Mouse (Mus musculus) midbrain, embryonic 13.5 days (tissue): ENCODE results near the gene Ppp1r37. TPM values are rescaled to one million over a fixed set of nuclear protein-coding genes. Genes with fewer than 3 reads are reported as not detected.
A peak's percentile ranks its signal among the peaks of the same experiment; 100 is the strongest.

Experiments used
- ATAC-seq: fragments of 200-750 bp; cut with Nextera tagmentation; 2 replicates; pipeline ENCODE4 v1.8.0; 2017; ENCODE audit warnings: mild to moderate bottlenecking, moderate TSS enrichment, moderate library complexity
- H3K27ac ChIP-seq: fragments of 300-500 bp; sonication (generic); 2 replicates; pipeline ENCODE4 v1.5.1; 2015; ENCODE audit warnings: inconsistent platforms, mild to moderate bottlenecking, moderate library complexity
- H3K27me3 ChIP-seq: fragments of 300-500 bp; sonication (generic); 2 replicates; pipeline ENCODE4 v1.6.1; 2015; ENCODE audit warnings: mild to moderate bottlenecking, inconsistent platforms
- H3K36me3 ChIP-seq: fragments of 300-500 bp; sonication (generic); 2 replicates; pipeline ENCODE4 v1.6.1; 2015; ENCODE audit warnings: mild to moderate bottlenecking, inconsistent platforms
- H3K4me1 ChIP-seq: fragments of 300-500 bp; sonication (generic); replicated peaks from 2 replicates; pipeline ENCODE4 v1.6.1; 2015; ENCODE audit warnings: inconsistent platforms
- H3K4me2 ChIP-seq: fragments of 300-500 bp; sonication (generic); replicated peaks from 2 replicates; pipeline ENCODE4 v1.6.1; 2015; ENCODE audit warnings: moderate library complexity, mild to moderate bottlenecking, inconsistent platforms
- H3K4me3 ChIP-seq: fragments of 300-500 bp; sonication (generic); replicated peaks from 2 replicates; pipeline ENCODE4 v1.5.1; 2015; ENCODE audit warnings: mild to moderate bottlenecking, inconsistent platforms
- H3K9ac ChIP-seq: fragments of 300-500 bp; sonication (generic); replicated peaks from 2 replicates; pipeline ENCODE4 v1.6.1; 2015; ENCODE audit warnings: mild to moderate bottlenecking, inconsistent platforms
- H3K9me3 ChIP-seq: fragments of 300-500 bp; sonication (generic); 2 replicates; pipeline ENCODE4 v1.6.1; 2016; ENCODE audit warnings: mild to moderate bottlenecking, inconsistent platforms
- WGBS: fragments of 180-500 bp; shearing (Covaris S2); methylation state at CpG from one replicate; pipeline ENCODE4 v1.1.7; 2015; 5-methylcytosine and 5-hydroxymethylcytosine counted together
- polyA plus RNA-seq: library from polyadenylated mRNA; unstranded; fragments of >200 nt; fragmentation: Nextera tagmentation; extraction: Ambion mirVana; gene quantifications from 2 replicates; pipeline ENCODE4 v1.2.1, GENCODE M21; 2015

Ppp1r37 gene
- polyA plus RNA-seq, 1 experiment from 2014 or later = 37.0 TPM

GRCm38 (mm10) chr7:19549394-19549793, 13.5 kb downstream of the Ppp1r37 start:
- H3K27ac ChIP-seq = no peak overlapping the region
- WGBS = 92% methylated on average over 10 of the region's 10 CpGs
- ATAC-seq = no peak

GRCm38 (mm10) chr7:19547344-19547969, 15.4 kb downstream of the Ppp1r37 start:
- Histone ChIP-seq H3K4me1 (peaks cover 19% of the 10 kb centered on the region), H3K9me3 (no peaks in the 10 kb centered on the region), H3K27me3 (no peaks in the 10 kb centered on the region), H3K9ac (no peak overlapping the region), H3K4me3 (no peak overlapping the region), H3K36me3 (peaks cover 3% of the 10 kb centered on the region; the same call in 1 of the 2 replicates), H3K27ac (no peak overlapping the region), H3K4me2 (no peak overlapping the region)
- no peak for ATAC-seq
- WGBS = 66% methylated on average over 2 of the region's 2 CpGs

More at GRCm38 (mm10) chr7:19549394-19549793, 13.5 kb downstream of the Ppp1r37 start:
- Histone ChIP-seq H3K36me3 (peaks cover 21% of the 10 kb centered on the region), H3K9me3 (no peaks in the 10 kb centered on the region), H3K27me3 (no peaks in the 10 kb centered on the region), H3K4me2 (no peak overlapping the region), H3K4me3 (no peak overlapping the region), H3K4me1 (peaks cover 13% of the 10 kb centered on the region; the same call in 1 of the 2 replicates), H3K9ac (no peak overlapping the region)

- no peak overlapping the region for H3K27ac ChIP-seq
- H3K9me3 ChIP-seq = no peaks in the 10 kb centered on the region
- WGBS = 84% methylated on average over 3 of the region's 3 CpGs
- no peak overlapping the region; the same call in 1 of the 2 replicates for H3K9ac ChIP-seq
- no peaks in the 10 kb centered on the region for H3K27me3 ChIP-seq
- H3K4me3 ChIP-seq = no peak overlapping the region
- H3K4me1 ChIP-seq = peaks cover 33% of the 10 kb centered on the region
- no peaks in the 10 kb centered on the region for H3K36me3 ChIP-seq
- no peak overlapping the region for H3K4me2 ChIP-seq
- ATAC-seq = no peak
Observed at GRCm38 (mm10) chr7:19546007-19546406, 16.9 kb downstream of the Ppp1r37 start.

- no peak overlapping the region for H3K27ac ChIP-seq
- no peak overlapping the region for H3K4me3 ChIP-seq
- H3K9ac ChIP-seq = no peak overlapping the region
- H3K4me1 ChIP-seq = peaks cover 40% of the 10 kb centered on the region
- H3K27me3 ChIP-seq = no peaks in the 10 kb centered on the region
- no peak for ATAC-seq
- H3K9me3 ChIP-seq = no peaks in the 10 kb centered on the region
- WGBS = 64% methylated on average over 6 of the region's 6 CpGs
- no peaks in the 10 kb centered on the region for H3K36me3 ChIP-seq
- H3K4me2 ChIP-seq = no peak overlapping the region
Observed at GRCm38 (mm10) chr7:19543584-19543983, 19.3 kb downstream of the Ppp1r37 start.

- Histone ChIP-seq H3K4me2 (no peak overlapping the region), H3K4me3 (no peak overlapping the region), H3K4me1 (peaks cover 32% of the 10 kb centered on the region), H3K9ac (no peak overlapping the region; the same call in 1 of the 2 replicates), H3K27me3 (no peaks in the 10 kb centered on the region), H3K36me3 (no peaks in the 10 kb centered on the region; the same call in 1 of the 2 replicates), H3K27ac (peak overlapping the region; percentile 59), H3K9me3 (no peaks in the 10 kb centered on the region)
- 61% methylated on average over 8 of the region's 8 CpGs for WGBS
- ATAC-seq = peak; percentile 88
Observed at GRCm38 (mm10) chr7:19542155-19542691, 20.7 kb downstream of the Ppp1r37 start.

- 73% methylated on average over 7 of the region's 7 CpGs for WGBS
- peak overlapping the region; percentile 59 for H3K27ac ChIP-seq
Observed at GRCm38 (mm10) chr7:19541681-19542154, 21.2 kb downstream of the Ppp1r37 start.

GRCm38 (mm10) chr7:19540771-19541566, 21.9 kb downstream of the Ppp1r37 start:
- Histone ChIP-seq H3K9me3 (no peaks in the 10 kb centered on the region), H3K36me3 (no peaks in the 10 kb centered on the region; the same call in 1 of the 2 replicates), H3K4me3 (no peak overlapping the region), H3K4me2 (no peak overlapping the region), H3K27me3 (no peaks in the 10 kb centered on the region), H3K9ac (no peak overlapping the region), H3K4me1 (peaks cover 32% of the 10 kb centered on the region), H3K27ac (no peak overlapping the region)
- 91% methylated on average over 2 of the region's 2 CpGs for WGBS
- 0 out of 2 replicates have a peak, but pooled peaks have one; percentile 3 for ATAC-seq

More at GRCm38 (mm10) chr7:19541681-19542154, 21.2 kb downstream of the Ppp1r37 start:
- no peaks in the 10 kb centered on the region for H3K27me3 ChIP-seq
- peak; percentile 46 for ATAC-seq
- H3K4me1 ChIP-seq = peaks cover 32% of the 10 kb centered on the region
- no peaks in the 10 kb centered on the region for H3K9me3 ChIP-seq
- no peak overlapping the region for H3K4me2 ChIP-seq
- no peak overlapping the region for H3K4me3 ChIP-seq
- H3K9ac ChIP-seq = no peak overlapping the region; the same call in 1 of the 2 replicates
- no peaks in the 10 kb centered on the region; the same call in 1 of the 2 replicates for H3K36me3 ChIP-seq

- no peak overlapping the region for H3K27ac ChIP-seq
- H3K36me3 ChIP-seq = peaks cover 62% of the 10 kb centered on the region
- ATAC-seq = no peak
- H3K9me3 ChIP-seq = no peaks in the 10 kb centered on the region
- no peak overlapping the region; the same call in 1 of the 2 replicates for H3K9ac ChIP-seq
- peaks cover 2% of the 10 kb centered on the region; the same call in 1 of the 2 replicates for H3K4me1 ChIP-seq
- WGBS = 97% methylated on average over 10 of the region's 10 CpGs
- no peaks in the 10 kb centered on the region for H3K27me3 ChIP-seq
- H3K4me2 ChIP-seq = no peak overlapping the region
- no peak overlapping the region for H3K4me3 ChIP-seq
Observed at GRCm38 (mm10) chr7:19534676-19535075, 28.2 kb downstream of the Ppp1r37 start.

GRCm38 (mm10) chr7:19532240-19532639, 30.6 kb downstream of the Ppp1r37 start:
- 91% methylated on average over 14 of the region's 14 CpGs for WGBS
- no peaks in the 10 kb centered on the region for H3K27me3 ChIP-seq
- no peak overlapping the region for H3K4me3 ChIP-seq
- no peaks in the 10 kb centered on the region for H3K9me3 ChIP-seq
- peaks cover 76% of the 10 kb centered on the region for H3K36me3 ChIP-seq
- no peak overlapping the region for H3K9ac ChIP-seq
- no peak overlapping the region for H3K27ac ChIP-seq
- no peak overlapping the region for H3K4me2 ChIP-seq
- H3K4me1 ChIP-seq = no peaks in the 10 kb centered on the region; the same call in 1 of the 2 replicates
- no peak for ATAC-seq

- WGBS = 75% methylated on average over 10 of the region's 10 CpGs
- Histone ChIP-seq H3K9me3 (no peaks in the 10 kb centered on the region), H3K4me2 (no peak overlapping the region), H3K4me3 (no peak overlapping the region), H3K27ac (no peak overlapping the region), H3K4me1 (no peaks in the 10 kb centered on the region; the same call in 1 of the 2 replicates), H3K27me3 (no peaks in the 10 kb centered on the region), H3K36me3 (peaks cover 76% of the 10 kb centered on the region), H3K9ac (no peak overlapping the region)
- no peak for ATAC-seq
Observed at GRCm38 (mm10) chr7:19531077-19531476, 31.8 kb downstream of the Ppp1r37 start.

- H3K4me3 ChIP-seq = no peak overlapping the region
- peaks cover 25% of the 10 kb centered on the region for H3K4me1 ChIP-seq
- no peak overlapping the region; the same call in 1 of the 2 replicates for H3K9ac ChIP-seq
- H3K27ac ChIP-seq = no peak overlapping the region
- 70% methylated on average over 2 of the region's 2 CpGs for WGBS
- H3K9me3 ChIP-seq = no peaks in the 10 kb centered on the region
- no peak overlapping the region for H3K4me2 ChIP-seq
- ATAC-seq = no peak
- peaks cover 18% of the 10 kb centered on the region for H3K36me3 ChIP-seq
- H3K27me3 ChIP-seq = peaks cover 56% of the 10 kb centered on the region
Observed at GRCm38 (mm10) chr7:19525105-19525481, 37.8 kb downstream of the Ppp1r37 start.
